Mouse (Mus musculus) heart, embryonic 12.5 days (tissue): ENCODE results near the gene Nr1h2. TPM values are rescaled to one million over a fixed set of nuclear protein-coding genes. Genes with fewer than 3 reads are reported as not detected.

ENCODE experiments used
- ATAC-seq: fragments of 200-750 bp; cut with Nextera tagmentation; 2 replicates; pipeline ENCODE4 v1.8.0; 2017; ENCODE audit warnings: moderate TSS enrichment, moderate library complexity; ENCODE audit not compliant: insufficient number of reproducible peaks, low FRiP score
- H3K27ac ChIP-seq: fragments of 300-500 bp; sonication (generic); 2 replicates; pipeline ENCODE4 v1.5.1; 2016; ENCODE audit warnings: mild to moderate bottlenecking, moderate library complexity; ENCODE audit not compliant: poor library complexity, severe bottlenecking
- H3K27me3 ChIP-seq: fragments of 300-500 bp; sonication (generic); replicated peaks from 2 replicates; pipeline ENCODE4 v1.6.1; 2016; ENCODE audit warnings: mild to moderate bottlenecking, moderate library complexity
- H3K36me3 ChIP-seq: fragments of 300-500 bp; sonication (generic); 2 replicates; pipeline ENCODE4 v1.6.1; 2016; ENCODE audit warnings: mild to moderate bottlenecking, moderate library complexity
- H3K4me1 ChIP-seq: fragments of 300-500 bp; sonication (generic); replicated peaks from 2 replicates; pipeline ENCODE4 v1.6.1; 2016; ENCODE audit warnings: mild to moderate bottlenecking
- H3K4me2 ChIP-seq: fragments of 300-500 bp; sonication (generic); 2 replicates; pipeline ENCODE4 v1.6.1; 2016; ENCODE audit warnings: mild to moderate bottlenecking, moderate library complexity
- H3K4me3 ChIP-seq: fragments of 300-500 bp; sonication (generic); 2 replicates; pipeline ENCODE4 v1.5.1; 2016; ENCODE audit warnings: mild to moderate bottlenecking
- H3K9ac ChIP-seq: fragments of 300-500 bp; sonication (generic); 2 replicates; pipeline ENCODE4 v1.6.1; 2016; ENCODE audit warnings: mild to moderate bottlenecking, moderate library complexity
- H3K9me3 ChIP-seq: fragments of 300-500 bp; sonication (generic); replicated peaks from 2 replicates; pipeline ENCODE4 v1.6.1; 2016; ENCODE audit warnings: mild to moderate bottlenecking, moderate library complexity
- WGBS: fragments of 180-500 bp; shearing (Covaris S2); methylation state at CpG from one replicate; pipeline ENCODE4 v1.1.7; 2016; 5-methylcytosine and 5-hydroxymethylcytosine counted together
- polyA plus RNA-seq: library from polyadenylated mRNA; unstranded; fragments of >200 nt; fragmentation: Nextera tagmentation; extraction: Ambion mirVana; gene quantifications from 2 replicates; pipeline ENCODE4 v1.2.1, GENCODE M21; 2016

The Nr1h2 gene
- polyA plus RNA-seq, 1 experiment from 2014 or later, result 54.7 TPM

GRCm38 (mm10) chr7:44527483-44528398 lies 26.0 kb downstream of the Nr1h2 start:
- 7% methylated on average over 40 of the region's 40 CpGs for WGBS
- no peak overlapping the region for H3K27ac ChIP-seq
- peak overlapping the region; percentile 80 for H3K4me2 ChIP-seq
- H3K9me3 ChIP-seq, result no peaks in the 10 kb centered on the region
- H3K9ac ChIP-seq, result peak overlapping the region; percentile 63
- peaks cover 2% of the 10 kb centered on the region for H3K36me3 ChIP-seq
- H3K4me3 ChIP-seq, result peak overlapping the region; percentile 45
- peaks cover 56% of the 10 kb centered on the region for H3K27me3 ChIP-seq
- H3K4me1 ChIP-seq, result peaks cover 23% of the 10 kb centered on the region
- no peak; the same call in 1 of the 2 replicates for ATAC-seq

DNA sequence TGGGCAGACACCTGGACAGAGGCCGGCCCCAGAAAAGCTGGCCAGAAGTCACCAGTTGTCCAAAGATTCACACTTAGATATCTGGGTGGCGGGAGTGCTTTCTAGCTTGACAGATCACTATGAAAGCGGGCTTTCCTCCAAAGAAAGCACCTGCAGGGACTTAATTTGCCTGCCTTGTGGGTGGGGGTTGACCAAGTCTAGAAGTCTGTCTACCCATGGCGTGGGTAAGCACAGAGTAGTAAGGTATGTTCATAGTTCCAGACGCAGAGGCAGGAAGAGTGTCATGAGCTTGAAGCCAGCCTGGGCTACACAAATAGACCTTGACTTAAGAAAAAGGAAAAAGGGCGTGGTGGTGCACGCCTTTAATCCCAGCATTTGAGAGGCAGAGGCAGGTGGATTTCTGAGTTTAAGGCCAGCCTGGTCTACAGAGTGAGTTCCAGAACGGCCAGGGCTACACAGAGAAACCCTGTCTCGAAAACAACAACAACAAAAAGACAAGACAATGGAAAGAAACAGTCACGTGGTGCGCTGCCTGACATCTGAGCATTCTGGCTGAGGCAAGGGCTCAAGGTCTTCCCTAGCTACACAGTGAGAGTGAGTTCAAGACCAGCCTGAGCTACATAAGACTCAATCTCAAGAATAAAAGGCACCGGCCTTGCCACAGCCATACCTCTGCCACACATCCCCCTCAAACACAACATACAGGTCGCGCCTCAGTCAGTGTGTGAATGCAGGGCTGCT lies 27.2 kb downstream of the Nr1h2 start:
- Histone ChIP-seq H3K4me3 (no peak overlapping the region), H3K4me2 (no peak overlapping the region), H3K27ac (no peak overlapping the region), H3K4me1 (peaks cover 27% of the 10 kb centered on the region), H3K36me3 (no peaks in the 10 kb centered on the region), H3K9ac (no peak overlapping the region), H3K27me3 (peaks cover 68% of the 10 kb centered on the region), H3K9me3 (no peaks in the 10 kb centered on the region)
- no peak for ATAC-seq
- 82% methylated on average over 14 of the region's 14 CpGs for WGBS

GRCm38 (mm10) chr7:44525126-44525832 lies 28.5 kb downstream of the Nr1h2 start:
- H3K36me3 ChIP-seq, result no peaks in the 10 kb centered on the region
- no peak for ATAC-seq
- peaks cover 24% of the 10 kb centered on the region for H3K4me1 ChIP-seq
- no peak overlapping the region for H3K27ac ChIP-seq
- no peaks in the 10 kb centered on the region for H3K9me3 ChIP-seq
- H3K4me2 ChIP-seq, result peak overlapping the region; percentile 42
- peak overlapping the region; percentile 51 for H3K9ac ChIP-seq
- H3K27me3 ChIP-seq, result peaks cover 79% of the 10 kb centered on the region
- WGBS, result 13% methylated on average over 20 of the region's 22 CpGs
- peak overlapping the region; percentile 6; the same call in 1 of the 2 replicates for H3K4me3 ChIP-seq

GRCm38 (mm10) chr7:44524502-44524901 lies 29.2 kb downstream of the Nr1h2 start, which contains the start of gene Mybpc2:
Gene Mybpc2 (minus strand): TSS chr7:44524656.
- H3K9ac ChIP-seq, result peak within 1 kb of the TSS; percentile 51
- H3K9me3 ChIP-seq, result peaks cover under 1% of the 10 kb centered on the region; the same call in 1 of the 2 replicates
- H3K4me1 ChIP-seq, result peaks cover 24% of the 10 kb centered on the region
- peaks cover 79% of the 10 kb centered on the region for H3K27me3 ChIP-seq
- H3K4me3 ChIP-seq, result peak within 1 kb of the TSS; percentile 6; the same call in 1 of the 2 replicates
- ATAC-seq, result no peak
- WGBS, result 26% methylated on average over 12 of the region's 12 CpGs
- no peak within 1 kb of the TSS for H3K27ac ChIP-seq
- H3K36me3 ChIP-seq, result no peaks in the 10 kb centered on the region
- H3K4me2 ChIP-seq, result peak within 1 kb of the TSS; percentile 42

DNA sequence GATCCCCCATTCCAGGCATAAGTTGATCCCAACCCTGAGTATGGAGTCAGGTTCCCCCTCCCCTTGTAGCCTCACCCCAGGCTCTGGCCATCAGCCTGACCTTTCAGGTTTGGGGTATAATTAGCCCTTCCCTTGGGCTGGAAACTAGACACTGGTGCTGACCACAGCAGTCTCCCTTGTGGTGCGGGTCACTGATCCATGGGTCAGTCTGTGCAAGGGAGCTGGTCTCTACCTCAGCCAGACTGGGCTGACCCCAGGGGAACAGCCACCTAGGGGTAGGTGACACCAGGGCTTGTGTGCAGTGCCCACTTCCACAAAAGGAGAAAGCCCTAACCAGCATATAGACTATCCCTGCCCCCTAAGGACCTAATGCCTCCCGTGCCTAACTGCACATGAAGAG lies 30.7 kb downstream of the Nr1h2 start:
- Histone ChIP-seq H3K36me3 (no peaks in the 10 kb centered on the region), H3K4me1 (peaks cover 22% of the 10 kb centered on the region), H3K9ac (no peak overlapping the region), H3K27ac (no peak overlapping the region), H3K4me2 (no peak overlapping the region), H3K9me3 (peaks cover 3% of the 10 kb centered on the region; the same call in 1 of the 2 replicates), H3K4me3 (no peak overlapping the region), H3K27me3 (peaks cover 80% of the 10 kb centered on the region)
- no peak for ATAC-seq
- 77% methylated on average over 2 of the region's 2 CpGs for WGBS

DNA sequence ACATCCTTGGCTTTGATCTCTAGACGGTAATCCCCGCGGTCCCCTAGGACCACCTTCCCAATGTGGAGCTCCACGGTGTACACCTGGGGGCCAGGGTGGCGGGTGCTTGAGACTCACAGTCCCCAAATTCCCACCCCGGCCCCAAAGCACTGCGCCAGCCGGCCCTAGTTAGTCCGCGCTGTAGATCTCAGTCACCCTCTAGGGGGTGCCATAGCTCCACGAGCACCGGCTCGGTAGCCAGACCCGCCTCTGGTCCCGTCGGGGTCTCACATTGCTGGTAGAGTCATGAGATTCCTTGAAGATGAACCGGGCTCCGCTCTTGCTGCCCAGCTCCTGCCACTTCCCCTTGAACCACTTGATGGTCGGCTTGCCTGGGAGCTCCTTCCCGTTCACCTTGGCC lies 32.0 kb downstream of the Nr1h2 start:
- Histone ChIP-seq H3K4me3 (peak overlapping the region; percentile 8; the same call in 1 of the 2 replicates), H3K4me1 (peaks cover 17% of the 10 kb centered on the region), H3K27ac (no peak overlapping the region), H3K9me3 (peaks cover 3% of the 10 kb centered on the region; the same call in 1 of the 2 replicates), H3K27me3 (peaks cover 83% of the 10 kb centered on the region), H3K9ac (peak overlapping the region; percentile 47; the same call in 1 of the 2 replicates), H3K4me2 (peak overlapping the region; percentile 39), H3K36me3 (no peaks in the 10 kb centered on the region)
- 1% methylated on average over 20 of the region's 20 CpGs for WGBS
- ATAC-seq, result 0 out of 2 replicates have a peak, but pooled peaks have one; percentile 16

- Histone ChIP-seq H3K4me1 (peaks cover 17% of the 10 kb centered on the region), H3K36me3 (no peaks in the 10 kb centered on the region), H3K4me3 (no peak overlapping the region), H3K9ac (no peak overlapping the region), H3K27ac (no peak overlapping the region), H3K9me3 (peaks cover 3% of the 10 kb centered on the region; the same call in 1 of the 2 replicates), H3K27me3 (peaks cover 83% of the 10 kb centered on the region), H3K4me2 (no peak overlapping the region)
- 59% methylated on average over 3 of the region's 3 CpGs for WGBS
- no peak for ATAC-seq
Observed at GRCm38 (mm10) chr7:44520990-44521389, 32.8 kb downstream of the Nr1h2 start.

DNA sequence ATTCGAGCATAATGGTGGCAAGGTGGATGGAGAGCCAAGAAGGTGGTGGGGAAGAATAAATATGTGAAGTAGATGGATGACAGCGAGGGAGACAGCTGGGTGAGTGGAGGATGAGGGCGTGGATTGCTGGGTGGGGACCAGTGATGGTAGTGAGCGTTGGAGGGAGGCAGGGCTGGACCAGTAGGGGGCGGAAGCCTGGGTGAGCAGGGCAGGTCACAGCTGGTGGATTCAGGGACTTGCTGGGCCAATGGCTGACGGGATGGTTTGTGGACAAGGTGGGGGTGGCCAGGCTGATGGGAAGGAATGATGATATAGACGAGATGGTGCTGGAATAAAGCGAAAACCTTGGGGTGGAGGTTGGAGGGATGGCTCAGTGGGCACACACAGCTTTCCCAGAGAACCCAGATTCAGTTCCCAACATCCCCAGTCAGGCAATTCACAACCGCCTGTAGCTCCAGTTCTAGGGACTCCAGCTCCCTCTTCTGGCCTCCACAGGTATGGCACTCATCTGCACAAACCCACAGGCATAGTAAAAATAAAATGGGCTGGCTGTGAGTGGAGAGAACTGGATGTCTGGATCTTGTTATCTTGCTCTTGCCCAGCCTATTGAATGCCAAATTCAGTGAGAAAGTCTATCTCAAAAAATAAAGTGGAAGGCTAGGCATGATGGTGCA lies 34.4 kb downstream of the Nr1h2 start:
- Histone ChIP-seq H3K4me2 (no peak overlapping the region), H3K36me3 (no peaks in the 10 kb centered on the region), H3K27me3 (peaks cover 86% of the 10 kb centered on the region), H3K4me3 (no peak overlapping the region), H3K27ac (no peak overlapping the region), H3K4me1 (peaks cover 7% of the 10 kb centered on the region), H3K9me3 (peaks cover 3% of the 10 kb centered on the region; the same call in 1 of the 2 replicates), H3K9ac (no peak overlapping the region)
- 68% methylated on average over 9 of the region's 9 CpGs for WGBS
- no peak for ATAC-seq

DNA sequence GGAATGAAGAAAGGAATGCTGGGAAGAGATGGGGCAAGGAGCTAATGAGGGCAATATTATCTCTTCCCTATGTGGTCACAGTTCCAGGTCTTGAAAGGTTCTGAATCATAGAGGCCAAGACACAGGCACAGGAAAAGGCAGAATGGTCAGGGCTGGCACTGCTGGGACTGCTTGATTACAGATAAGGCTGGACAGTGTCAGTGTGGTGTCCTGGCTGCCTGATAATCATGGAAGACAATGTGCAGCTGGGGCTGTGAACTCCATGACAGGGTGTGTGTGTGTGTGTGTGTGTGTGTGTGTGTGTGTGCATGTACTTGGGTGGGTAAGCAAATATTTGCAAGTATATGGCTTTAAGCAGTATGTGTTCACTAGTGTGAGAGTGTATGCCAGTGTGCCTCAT lies 46.3 kb downstream of the Nr1h2 start:
- peaks cover 40% of the 10 kb centered on the region for H3K27me3 ChIP-seq
- H3K9me3 ChIP-seq, result peaks cover 2% of the 10 kb centered on the region; the same call in 1 of the 2 replicates
- no peak overlapping the region for H3K9ac ChIP-seq
- no peak overlapping the region for H3K4me2 ChIP-seq
- H3K36me3 ChIP-seq, result no peaks in the 10 kb centered on the region
- ATAC-seq, result peak; percentile 34; the same call in 1 of the 2 replicates
- no peak overlapping the region for H3K4me3 ChIP-seq
- no peak overlapping the region for H3K27ac ChIP-seq
- 0 out of 2 replicates have a peak, but pooled peaks cover 3% of the 10 kb centered on the region for H3K4me1 ChIP-seq

- Histone ChIP-seq H3K36me3 (no peaks in the 10 kb centered on the region), H3K4me3 (no peak overlapping the region), H3K9ac (no peak overlapping the region), H3K4me2 (no peak overlapping the region), H3K27ac (no peak overlapping the region), H3K9me3 (no peaks in the 10 kb centered on the region), H3K4me1 (no peaks in the 10 kb centered on the region), H3K27me3 (peaks cover 34% of the 10 kb centered on the region)
- peak; percentile 49; the same call in 1 of the 2 replicates for ATAC-seq
- 39% methylated on average over 5 of the region's 5 CpGs for WGBS
Observed at GRCm38 (mm10) chr7:44501563-44502115, 52.1 kb downstream of the Nr1h2 start.
